Mouse (Mus musculus) heart, adult 8-10 months (tissue): ENCODE data around the gene Lrrc4. TPM values are rescaled to one million over a fixed set of nuclear protein-coding genes. Genes with fewer than 3 reads are reported as not detected.
A peak's percentile ranks its signal among the peaks of the same experiment; 100 is the strongest.

Source experiments
- DNase-seq: peaks from one replicate; pipeline ENCODE4 v3.0.0; 2022; ENCODE audit warnings: low spot score
- total RNA-seq, 4 experiments: library from RNA; stranded (reverse); gene quantifications; 2 replicates each; pipeline ENCODE4 v1.2.4; 2022

Lrrc4 gene
- total RNA-seq, 4 experiments from 2014 or later = 0.62 to 0.98 (median 0.76) TPM

DNA sequence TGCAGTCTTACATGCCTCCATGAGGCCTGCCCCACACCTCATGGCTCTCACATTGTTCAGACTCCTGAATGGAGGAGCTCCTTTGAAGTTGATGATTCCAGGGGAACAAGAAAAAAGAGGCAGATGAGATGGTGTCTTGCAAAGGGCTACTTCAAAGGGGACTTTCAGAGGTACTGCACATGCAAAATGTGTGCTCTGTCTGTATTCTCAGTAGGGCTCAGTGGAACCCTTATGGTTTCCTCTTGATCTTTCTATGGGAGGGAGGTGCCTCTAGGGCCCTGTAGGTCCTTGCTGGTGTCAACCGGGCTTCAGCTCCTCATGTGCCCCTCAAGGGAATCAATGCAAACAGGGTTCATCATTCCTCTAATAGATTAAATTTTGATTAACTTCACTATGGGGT, 159.2 kb downstream of the Lrrc4 start:
- DNase-seq = no peak

DNA sequence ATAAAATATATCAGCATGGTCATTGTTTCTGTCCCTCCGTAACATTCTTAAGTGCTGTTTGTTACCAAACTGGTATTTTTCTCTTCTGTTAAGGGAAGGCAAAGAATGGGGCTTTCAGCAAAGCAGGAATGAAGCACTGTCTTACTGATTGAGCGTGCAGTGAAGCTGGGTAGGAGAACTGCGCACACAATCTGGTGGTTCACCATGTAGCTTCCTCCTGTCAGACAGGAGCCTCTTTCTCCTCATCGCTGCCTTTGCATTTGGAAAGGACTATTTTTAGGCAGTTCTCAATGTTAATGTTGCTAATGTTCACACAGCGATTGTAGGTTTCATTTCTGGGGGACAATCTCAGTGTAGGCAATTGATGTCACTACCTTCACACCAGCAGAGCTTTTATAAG, 162.3 kb downstream of the Lrrc4 start:
- DNase-seq = no peak

DNA sequence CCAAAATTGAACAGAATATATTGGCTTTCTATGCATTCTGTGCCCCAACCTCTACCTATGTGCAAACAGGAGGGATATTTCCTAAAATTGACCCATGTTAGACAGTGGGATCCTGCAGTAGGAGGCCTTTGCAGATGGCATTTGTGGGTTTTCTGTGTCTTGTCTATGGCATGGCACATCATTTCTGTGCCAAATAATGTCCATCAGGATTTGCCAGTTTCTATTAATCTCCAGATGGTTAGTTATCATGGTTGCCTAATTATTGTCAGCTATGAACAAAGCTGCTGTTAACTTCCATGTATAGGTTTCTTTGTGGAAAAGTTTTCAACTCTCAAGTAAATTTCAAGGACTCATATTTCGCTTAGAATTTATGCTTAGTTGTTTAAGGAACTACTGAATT, 164.0 kb downstream of the Lrrc4 start:
- DNase-seq = no peak

DNA sequence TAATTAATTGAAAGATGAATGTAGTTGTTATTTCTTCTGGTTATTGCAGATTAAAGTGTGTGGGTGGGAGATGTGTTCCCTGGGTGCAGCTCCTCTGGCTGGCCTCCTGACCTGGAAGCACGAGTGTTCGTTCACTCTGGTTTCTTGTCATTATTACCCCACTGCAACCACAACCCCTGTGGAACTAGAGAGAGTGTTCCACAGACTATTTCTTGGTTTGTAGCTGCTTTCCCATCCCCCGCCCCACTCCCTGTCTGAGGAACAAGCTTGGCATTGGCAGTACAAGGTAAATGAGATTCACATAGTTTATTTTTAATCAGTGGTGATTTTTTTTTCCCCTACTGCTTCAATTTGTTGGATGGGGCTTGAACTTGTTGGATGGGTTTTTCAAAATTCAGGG, 166.8 kb downstream of the Lrrc4 start:
- no peak for DNase-seq

DNA sequence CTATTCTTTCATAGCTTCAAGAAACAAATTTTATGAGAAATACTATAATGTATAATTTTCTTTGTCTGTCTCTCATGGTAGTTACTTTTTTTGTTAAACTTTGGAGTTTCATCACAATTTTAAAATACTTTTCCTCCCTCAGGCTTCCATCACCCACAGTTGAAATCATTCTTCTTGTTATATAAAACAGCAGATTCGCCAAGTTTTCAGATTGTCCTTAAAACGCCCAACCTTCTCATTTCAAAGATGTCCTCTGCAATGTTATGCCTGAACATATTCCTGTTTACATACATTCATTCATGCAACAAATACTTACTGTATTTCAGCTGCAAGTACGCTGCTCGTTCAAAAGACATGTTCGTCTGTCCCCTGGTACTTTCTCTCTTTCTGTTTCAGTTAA, 167.9 kb downstream of the Lrrc4 start:
- DNase-seq = no peak

DNA sequence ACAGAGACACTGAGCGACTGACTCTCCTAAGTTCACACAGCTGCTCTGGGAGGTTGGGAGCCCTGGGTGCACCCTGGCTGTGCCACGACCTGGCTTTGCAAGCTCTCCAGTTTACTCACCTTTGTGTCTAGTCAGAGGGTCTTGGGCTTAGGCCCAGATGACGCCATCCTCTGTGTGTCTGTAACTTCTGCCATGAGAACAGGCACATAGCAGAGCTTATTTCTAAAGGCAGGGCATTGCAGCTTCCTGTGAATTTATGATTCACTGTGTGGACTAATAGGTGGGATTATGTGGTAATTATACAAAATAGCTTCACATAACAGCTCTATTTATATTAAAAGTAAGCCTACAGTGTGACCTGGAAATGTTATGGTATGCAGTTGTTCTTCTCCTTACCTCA, 168.5 kb downstream of the Lrrc4 start:
- no peak for DNase-seq

DNA sequence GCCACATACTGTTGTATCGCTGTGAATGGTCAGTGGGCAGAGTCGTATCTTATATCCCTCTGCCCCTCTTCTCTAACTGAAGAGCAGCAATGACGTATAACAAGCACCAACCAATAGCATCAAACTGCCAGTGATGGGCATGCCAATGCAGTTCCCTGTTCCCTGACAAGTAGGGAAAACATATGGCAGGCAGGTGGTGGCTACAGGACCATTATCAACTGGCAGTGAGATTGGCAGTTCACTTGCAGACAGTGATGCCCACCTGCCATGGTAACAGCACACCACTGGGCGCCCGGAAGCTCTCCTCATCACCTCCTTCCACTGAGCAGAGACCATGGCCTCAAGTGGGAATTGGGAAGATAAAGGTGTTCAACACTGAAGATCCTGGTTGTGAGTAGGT, 175.0 kb downstream of the Lrrc4 start:
- DNase-seq = no peak

DNA sequence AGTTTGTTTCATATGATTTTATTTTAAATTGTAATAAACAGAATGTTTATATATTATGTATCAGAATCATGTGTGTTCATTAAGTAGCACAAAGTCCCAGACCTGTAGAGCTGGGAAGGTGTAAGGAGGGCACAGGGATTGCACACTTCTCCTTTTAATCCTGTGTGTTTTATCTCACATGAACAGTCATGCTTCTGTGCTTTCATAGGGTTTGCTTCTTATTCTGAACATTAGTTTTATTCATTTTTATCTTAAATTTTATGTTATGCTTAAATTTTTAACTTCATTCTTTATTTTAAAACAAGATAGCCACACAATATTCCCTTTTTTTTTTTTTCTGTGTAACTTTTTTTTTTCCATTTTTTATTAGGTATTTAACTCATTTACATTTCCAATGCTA, 186.3 kb downstream of the Lrrc4 start:
- no peak for DNase-seq

DNA sequence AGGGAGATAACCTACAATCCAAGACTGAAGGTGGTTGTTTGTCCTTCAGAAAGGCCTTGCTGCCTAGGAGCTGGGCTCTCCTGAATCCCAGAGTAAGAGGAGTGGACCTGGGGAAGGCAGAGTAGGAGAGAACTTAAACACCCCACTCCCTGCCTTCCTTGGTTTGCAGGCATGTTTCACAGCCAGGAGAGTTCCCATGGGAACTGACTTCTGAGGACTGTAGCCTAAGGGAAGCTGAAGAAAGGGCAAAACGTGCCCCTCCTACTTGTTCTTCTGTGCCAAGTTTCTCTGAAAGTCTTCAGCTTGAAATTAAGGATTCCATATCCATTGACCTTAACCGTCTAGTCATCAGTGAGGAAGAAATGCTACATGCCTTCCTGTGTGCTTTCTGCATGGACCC, 188.6 kb downstream of the Lrrc4 start:
- DNase-seq = no peak

DNA sequence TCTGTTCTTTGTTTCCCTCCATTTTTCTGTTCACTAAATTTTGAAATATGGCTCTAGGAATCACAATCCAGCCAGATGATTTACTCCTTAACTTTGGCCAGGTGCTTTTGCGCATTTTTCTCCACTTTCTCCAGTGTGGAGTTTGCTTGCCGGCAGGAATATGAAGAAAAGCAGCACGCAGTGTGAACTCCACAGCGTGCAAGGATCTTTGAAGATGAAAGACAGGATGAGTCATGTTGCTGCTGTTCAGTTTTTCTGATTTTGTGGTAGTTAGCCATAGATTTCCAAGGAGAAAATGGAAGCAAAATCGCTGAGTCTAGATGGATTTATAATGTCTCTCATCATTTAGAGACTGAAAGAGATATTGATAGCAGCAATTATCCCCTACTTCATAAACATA, 191.5 kb downstream of the Lrrc4 start:
- no peak for DNase-seq

DNA sequence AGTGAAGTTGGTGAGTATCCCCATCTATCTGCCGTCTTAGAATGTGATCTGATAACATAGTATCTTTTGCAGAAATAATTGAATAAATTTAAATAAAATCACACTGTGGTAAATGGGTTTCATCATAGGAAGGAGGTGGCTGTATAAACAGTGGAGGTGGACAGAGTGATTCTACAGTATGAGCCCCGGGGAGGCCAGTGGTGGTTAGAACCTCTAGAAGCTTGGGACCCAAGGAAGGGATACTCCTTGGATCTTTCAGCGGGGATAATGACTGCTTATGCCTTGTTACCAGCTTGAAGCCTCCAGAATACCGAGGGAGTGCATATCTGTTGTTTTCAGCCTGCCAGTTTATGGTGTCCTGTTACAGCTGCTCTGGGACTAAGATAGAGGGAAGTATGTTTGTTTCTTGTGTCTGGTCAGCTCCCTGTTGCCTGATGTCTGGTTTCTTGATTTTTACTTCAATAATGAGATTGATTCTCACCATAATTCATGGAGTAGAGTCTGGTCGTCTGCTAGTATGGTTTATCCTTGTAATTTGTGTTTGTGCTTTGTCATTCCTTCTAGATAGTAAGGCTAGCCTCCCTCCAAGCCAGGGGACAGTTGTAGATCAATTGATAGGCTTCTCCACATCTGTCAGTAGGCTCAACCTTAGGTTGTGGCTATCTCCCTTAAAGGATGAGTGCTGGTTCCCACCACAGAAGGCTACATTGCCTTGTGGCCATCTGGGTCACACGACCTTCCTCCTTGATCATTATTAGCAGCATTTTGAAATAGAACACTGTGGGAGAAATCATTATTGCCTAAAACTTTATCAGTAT, 195.8 kb downstream of the Lrrc4 start:
- no peak for DNase-seq

DNA sequence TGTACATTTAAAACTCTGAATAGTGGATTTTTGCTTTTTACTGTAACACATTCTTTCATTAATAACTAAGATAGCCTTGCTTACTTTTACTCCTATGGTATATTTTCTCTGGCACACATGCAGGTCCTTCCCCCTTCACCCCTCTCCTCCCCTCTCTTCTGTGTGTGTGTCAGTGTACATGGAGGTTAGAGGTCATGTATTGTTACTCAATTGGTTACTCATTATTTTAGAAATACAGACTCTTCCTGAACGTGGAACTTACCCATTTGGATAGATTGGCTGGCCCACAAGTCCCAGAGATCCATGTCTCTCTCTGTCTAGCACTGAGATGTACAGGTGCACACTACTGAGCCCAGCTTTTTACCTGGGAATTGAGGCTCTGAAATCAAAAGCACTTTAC, 196.5 kb downstream of the Lrrc4 start:
- no peak for DNase-seq

DNA sequence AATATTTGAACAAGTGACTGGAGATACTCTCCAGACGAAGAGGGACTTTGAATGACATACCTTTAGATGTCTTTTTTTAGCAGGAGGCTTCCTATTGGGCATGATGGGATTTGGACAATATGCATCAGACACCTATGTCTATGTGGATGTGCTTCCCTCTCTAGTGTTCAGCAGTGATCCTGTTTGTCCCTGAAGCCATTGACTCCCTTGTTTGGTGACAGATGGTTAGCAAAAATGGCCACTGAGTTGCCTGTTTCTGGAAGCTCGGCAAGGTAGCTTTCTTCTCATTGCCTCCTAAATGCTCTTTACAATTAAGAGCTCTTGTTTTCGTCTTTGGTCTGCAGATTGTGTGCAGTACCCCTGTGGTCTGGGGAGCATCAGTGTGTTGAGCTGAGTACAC, 197.9 kb downstream of the Lrrc4 start:
- DNase-seq = no peak

DNA sequence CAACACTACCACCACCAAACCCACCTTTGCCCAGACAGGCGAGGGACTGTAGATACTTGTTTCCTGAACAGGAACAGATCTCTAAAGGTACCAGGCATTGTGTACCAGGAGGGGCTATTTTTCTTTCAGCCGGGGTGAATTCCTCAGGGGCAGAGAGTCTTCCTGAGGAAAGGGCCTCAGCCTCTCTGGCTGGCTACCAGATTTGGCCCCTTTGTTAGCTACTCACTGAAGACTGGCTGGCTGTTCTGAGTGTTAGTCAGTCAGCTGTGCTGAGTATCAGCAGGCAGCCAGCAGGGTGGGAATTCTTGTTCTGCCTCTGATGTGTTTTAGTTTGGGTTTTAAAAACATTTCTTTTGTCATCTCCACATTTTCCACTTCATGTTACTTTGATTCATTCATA, 198.4 kb downstream of the Lrrc4 start:
- DNase-seq = no peak

DNA sequence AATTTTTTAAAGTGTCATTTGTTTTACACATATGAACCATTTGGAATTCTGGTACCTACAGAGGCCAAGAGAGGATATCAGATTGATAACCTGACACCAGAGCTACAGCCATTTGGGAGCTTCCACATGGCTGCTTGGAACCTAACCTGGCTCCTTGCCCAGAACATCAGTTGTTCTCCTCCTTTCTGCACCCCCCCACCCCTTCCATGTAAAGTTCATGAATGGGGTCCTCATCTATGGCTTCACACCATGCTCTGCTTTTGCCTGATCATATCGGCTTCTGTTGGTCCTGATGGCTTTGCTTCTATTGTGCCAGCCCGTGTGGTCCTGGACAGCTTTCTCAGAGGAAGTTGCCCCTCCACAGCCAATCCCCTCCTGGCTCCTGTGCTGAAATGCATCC, 200.6 kb downstream of the Lrrc4 start:
- no peak for DNase-seq

DNA sequence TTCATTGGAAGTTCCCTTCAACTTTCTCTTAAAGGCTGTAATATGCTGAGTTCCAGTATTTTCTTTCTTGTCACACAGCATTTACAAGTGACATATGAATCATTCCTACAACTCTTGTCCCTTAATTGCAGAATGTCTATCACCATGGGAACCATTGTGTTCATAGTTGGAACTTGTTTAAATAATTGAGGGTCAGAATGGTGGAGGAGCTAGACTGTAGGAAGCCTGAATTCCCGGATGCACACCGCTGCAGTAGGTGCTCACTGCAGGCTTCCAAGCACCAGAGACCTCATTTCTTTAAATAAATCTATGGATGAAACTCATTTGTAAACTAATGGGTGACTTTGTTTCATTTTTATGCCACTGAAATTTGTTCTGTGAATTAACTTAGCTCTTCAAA, 201.7 kb downstream of the Lrrc4 start:
- no peak for DNase-seq

DNA sequence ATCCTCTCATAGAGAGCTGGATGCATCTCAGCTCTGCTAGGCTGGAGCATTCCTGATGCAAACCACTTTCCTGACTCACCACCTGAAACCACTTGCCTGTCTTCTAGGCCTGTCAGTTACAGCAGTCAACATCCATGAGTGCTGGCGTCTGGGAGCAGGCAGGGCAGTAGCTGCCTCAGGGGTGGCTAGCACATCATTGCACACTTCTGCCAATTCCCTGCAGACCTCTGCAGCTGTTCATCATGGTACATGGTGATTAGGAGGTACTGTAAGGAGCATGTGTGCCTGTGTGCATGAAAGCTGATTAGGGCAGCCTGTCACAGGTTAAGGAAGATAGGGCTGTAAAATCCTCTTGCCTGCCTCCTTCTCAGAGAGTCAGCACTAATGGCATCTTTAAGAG, 203.1 kb downstream of the Lrrc4 start:
- DNase-seq = no peak

DNA sequence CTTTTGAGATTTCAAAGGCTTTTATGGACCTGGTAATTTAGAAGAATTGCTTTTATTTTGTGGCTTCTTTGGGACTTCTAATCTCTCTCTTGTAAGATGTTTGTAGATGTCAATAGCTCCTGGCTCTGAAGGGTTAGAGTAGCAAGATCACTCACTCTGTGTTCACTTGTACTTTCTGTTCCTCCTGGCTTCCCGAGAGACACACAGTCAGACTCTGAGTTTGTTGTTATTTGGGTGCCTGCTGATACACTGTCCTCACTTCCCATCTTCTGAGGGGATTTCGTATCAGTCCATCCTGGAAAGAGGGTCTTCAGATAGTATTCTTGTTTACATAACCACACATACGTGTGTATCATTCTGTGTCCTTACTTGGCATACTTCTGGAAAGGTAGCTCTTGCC, 208.6 kb downstream of the Lrrc4 start:
- DNase-seq = no peak

DNA sequence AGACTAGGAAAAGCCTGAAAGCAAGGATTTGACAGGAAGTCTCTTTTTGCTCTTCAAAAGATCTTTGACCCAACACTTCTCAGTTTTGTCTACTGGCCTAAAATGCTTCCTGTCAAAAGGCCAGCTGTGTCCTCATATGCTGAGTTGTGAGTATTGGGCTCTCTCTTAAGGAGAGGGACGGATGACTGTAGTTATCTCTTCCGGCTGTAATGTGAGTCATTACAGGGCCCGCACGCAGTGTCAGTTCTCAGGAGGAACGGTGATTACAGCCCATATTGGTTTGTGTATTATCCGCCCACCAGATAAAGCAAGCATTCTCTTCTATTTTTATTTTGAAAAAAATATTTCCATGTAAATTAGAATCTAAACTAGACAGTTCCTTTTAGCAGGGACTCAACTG, 209.0 kb downstream of the Lrrc4 start:
- peak; percentile 64 for DNase-seq

DNA sequence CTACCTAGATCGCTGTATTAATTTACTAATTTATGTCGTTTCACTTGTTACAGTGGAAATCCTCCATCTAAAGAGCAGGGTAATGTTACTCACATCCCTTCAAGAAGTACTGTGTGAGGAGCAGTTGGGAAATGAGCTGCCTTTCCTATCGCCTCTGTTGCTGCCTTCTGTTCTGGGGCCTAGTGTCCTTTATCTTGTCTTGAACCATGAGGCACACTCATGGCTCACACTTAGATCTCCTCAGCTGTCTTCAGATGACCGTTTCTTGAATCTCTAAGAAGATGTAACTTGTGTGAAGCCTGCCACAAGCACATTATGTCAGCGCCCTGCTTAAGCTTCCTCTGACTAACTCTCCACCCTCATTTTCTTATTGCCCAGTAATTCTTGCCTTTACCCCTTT, 209.6 kb downstream of the Lrrc4 start:
- DNase-seq = no peak

DNA sequence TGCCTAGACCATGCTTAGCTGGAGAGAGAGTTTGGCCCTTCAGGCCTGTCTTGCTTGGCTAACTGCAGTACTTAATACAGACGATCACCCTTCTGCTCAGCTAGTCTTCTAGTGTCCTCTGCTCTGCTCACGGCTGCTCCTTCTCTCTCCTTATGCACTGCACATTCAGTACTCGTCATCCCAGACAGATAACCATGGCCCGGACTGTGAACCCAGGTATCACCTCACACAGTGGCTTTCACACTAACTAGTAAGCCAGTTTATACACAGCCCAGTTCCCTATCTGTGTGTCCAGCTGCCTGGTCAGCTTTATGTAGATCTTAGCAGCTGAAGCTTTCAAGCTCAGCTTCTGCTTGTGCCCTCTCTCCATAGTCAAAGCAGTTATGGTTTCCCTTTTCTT, 210.1 kb downstream of the Lrrc4 start:
- DNase-seq = no peak

DNA sequence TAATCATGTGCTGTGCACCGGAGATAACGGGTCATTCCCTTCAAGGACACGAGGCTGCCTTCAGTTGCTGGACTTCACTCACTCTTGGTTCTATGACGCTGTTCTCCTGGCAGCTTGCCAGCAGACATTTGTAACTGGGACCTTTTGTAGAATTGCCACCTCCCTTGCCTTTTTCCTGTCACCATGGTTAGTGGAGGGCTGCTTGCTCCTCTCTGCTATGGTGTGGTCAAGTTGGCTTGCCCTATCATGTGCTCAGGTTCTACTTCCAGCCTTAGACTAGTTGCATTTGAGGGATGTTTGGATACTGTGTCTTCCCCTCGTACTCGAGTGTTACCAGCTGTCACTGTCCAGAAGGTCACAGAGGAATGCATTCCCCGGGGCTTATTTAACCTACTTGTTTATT, 212.8 kb downstream of the Lrrc4 start:
- peak; percentile 68 for DNase-seq

DNA sequence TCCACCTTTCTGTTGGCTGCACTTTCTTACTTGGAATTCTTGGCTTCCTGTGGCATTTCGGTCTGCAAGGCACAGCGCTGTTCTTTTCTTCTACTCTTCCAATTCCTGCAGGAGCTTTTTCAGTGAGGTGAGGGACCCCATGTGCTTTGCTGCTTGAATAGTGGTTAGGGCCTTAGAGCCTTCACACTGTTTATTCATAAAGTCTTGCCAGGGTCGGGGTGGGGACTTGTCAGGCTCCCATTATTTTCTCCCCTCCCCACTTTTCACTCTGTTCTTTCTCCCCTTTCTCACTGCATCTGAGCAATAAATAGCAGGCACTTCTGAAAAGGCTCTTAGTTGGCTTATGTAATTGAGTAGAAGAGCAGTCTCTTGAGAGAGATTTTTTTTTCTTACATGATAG, 213.2 kb downstream of the Lrrc4 start:
- DNase-seq = no peak

DNA sequence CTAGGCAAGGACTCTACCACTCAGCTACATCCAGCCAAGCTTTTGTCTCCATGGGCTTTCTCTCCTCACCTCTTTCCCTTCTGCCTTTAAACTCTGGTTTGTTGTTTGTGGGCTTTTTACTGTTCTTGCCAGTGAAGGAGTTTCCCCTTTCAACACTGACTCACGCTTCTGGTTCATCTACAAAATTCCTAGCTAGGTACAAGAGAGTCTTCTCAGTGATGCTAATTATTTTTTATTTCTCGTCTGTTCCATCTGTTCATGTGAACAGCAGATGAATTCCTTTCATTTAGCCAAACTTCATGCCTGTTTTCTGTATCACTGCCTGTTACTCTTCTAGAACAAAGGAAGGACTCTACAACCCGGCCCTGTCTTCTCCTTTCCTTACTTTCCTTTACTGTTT, 215.6 kb downstream of the Lrrc4 start:
- DNase-seq = no peak
